Mouse (Mus musculus): ENCODE measurements at regions not wholly inside any gene's neighbourhood (a gene's known extent, or its start where the extent isn't known, plus 50 kb on each side); places are given as distances from the start of the nearest gene placed in this dataset.

DNA sequence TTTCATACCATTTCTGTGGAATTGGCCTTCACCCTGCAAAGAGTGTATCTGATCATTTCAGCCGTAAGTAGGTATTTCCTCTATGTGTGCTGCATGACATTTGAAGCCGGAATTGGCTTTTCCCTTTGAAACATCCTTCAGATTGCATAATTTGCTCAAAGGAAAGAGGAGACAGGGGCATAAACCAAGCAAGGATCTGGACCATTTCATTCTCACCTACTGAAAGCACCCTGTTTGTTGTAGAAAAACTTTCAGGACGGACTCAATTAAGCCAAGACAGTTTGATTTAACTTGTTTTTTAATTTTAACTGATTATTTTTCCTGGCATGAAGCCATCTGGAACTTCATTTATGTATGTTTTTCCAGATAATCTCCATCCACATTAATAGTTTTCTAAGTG lies 340.0 kb upstream of the Jag1 start:
- TF ChIP-seq CTCF (IDR thresholded peaks at IDR 0.05; ENCODE audit: low read depth, low read length), result no peak
- no peak for TF ChIP-seq POLR2A (IDR thresholded peaks at IDR 0.05; ENCODE audit: borderline replicate concordance, low read depth, low read length)
